Mouse (Mus musculus): ENCODE measurements around the gene Zranb1. TPM values are rescaled to one million over a fixed set of nuclear protein-coding genes. Genes with fewer than 3 reads are reported as not detected.

The Zranb1 gene
- total and polyA plus RNA-seq, 3 experiments: 17.4 to 18.5 TPM; not detected in 1

GRCm38 (mm10) chr7:132964395-132964794 is 33.5 kb downstream of the Zranb1 start:
- Histone ChIP-seq H3K9me3 (replicated peaks; ENCODE audit: insufficient read depth, low read length) (no peaks in the 10 kb centered on the region), H3K27me3 (ENCODE audit: control insufficient read depth in 1 of 2, insufficient read depth in 2 of 2, low read length in 2 of 2) (no peaks in the 10 kb centered on the region), H3K27ac (ENCODE audit: control insufficient read depth, low read depth, low read length) (no peak overlapping the region), H3K4me3 (ENCODE audit: control insufficient read depth in 1 of 2, insufficient read depth in 1 of 2, low read depth in 2 of 2, low read length in 2 of 2) (no peak overlapping the region), H3K9ac (ENCODE audit: control insufficient read depth, low read depth, low read length, poor library complexity, severe bottlenecking) (no peak overlapping the region), H3K36me3 (ENCODE audit: control insufficient read depth in 1 of 2, insufficient read depth in 2 of 2, low read length in 2 of 2) (peaks cover 8 to 18% of the 10 kb centered on the region in 2 experiments), H3K4me1 (ENCODE audit: control insufficient read depth in 1 of 2, insufficient read depth in 2 of 2, low read length in 2 of 2) (peaks cover 7 to 9% of the 10 kb centered on the region in 2 experiments), H3K79me2 (ENCODE audit: control insufficient read depth, insufficient read depth, low read length, poor library complexity) (peaks cover 16% of the 10 kb centered on the region)
- TF ChIP-seq EP300 (IDR thresholded peaks at IDR 0.05; ENCODE audit: low read depth in 1 of 2, low read length in 2 of 2) (no peak), RCOR1 (IDR thresholded peaks at IDR 0.05; ENCODE audit: low read depth, low read length) (no peak), MXI1 (IDR thresholded peaks at IDR 0.05; ENCODE audit: low read depth, low read length) (no peak), GATA1 (IDR thresholded peaks at IDR 0.05; ENCODE audit: low read depth, low read length) (no peak), MYB (IDR thresholded peaks at IDR 0.05; ENCODE audit: low read depth, low read length) (no peak), MAX (IDR thresholded peaks at IDR 0.05; ENCODE audit: low read length) (no peak), ZKSCAN1 (IDR thresholded peaks at IDR 0.05; ENCODE audit: low read depth, low read length) (no peak), ETS1 (IDR thresholded peaks at IDR 0.05; ENCODE audit: low read depth, low read length) (no peak), HCFC1 (IDR thresholded peaks at IDR 0.05; ENCODE audit: low read depth, low read length) (no peak), JUND (IDR thresholded peaks at IDR 0.05; ENCODE audit: low read depth, low read length) (no peak), POLR2AphosphoS2 (IDR thresholded peaks at IDR 0.05; ENCODE audit: low read length) (no peak), MAZ (IDR thresholded peaks at IDR 0.05; ENCODE audit: low read depth, low read length) (no peak), TAL1 (IDR thresholded peaks at IDR 0.05; ENCODE audit: low read length) (no peak), CTCF (IDR thresholded peaks at IDR 0.05 in 2 of 3, conservative IDR thresholded peaks at IDR 0.05 in 1 of 3; ENCODE audit: control insufficient read depth in 1 of 3, insufficient read depth in 1 of 3, low read depth in 2 of 3, low read length in 3 of 3, poor library complexity in 1 of 3, severe bottlenecking in 1 of 3) (no peak), NRF1 (IDR thresholded peaks at IDR 0.05; ENCODE audit: insufficient read depth, low read depth, low read length, poor library complexity, severe bottlenecking) (no peak)
- no peak for DNase-seq (ENCODE audit: low read depth, low spot score)

- DNase-seq (ENCODE audit: low read depth, low spot score): no peak
- Histone ChIP-seq H3K27me3 (ENCODE audit: control insufficient read depth in 1 of 2, insufficient read depth in 2 of 2, low read length in 2 of 2) (no peaks in the 10 kb centered on the region), H3K4me3 (ENCODE audit: control insufficient read depth in 1 of 2, insufficient read depth in 1 of 2, low read depth in 2 of 2, low read length in 2 of 2) (no peak overlapping the region), H3K27ac (ENCODE audit: control insufficient read depth, low read depth, low read length) (no peak overlapping the region), H3K9me3 (replicated peaks; ENCODE audit: insufficient read depth, low read length) (no peaks in the 10 kb centered on the region), H3K36me3 (ENCODE audit: control insufficient read depth in 1 of 2, insufficient read depth in 2 of 2, low read length in 2 of 2) (peaks cover 12 to 18% of the 10 kb centered on the region in 2 experiments), H3K79me2 (ENCODE audit: control insufficient read depth, insufficient read depth, low read length, poor library complexity) (peaks cover 8% of the 10 kb centered on the region), H3K9ac (ENCODE audit: control insufficient read depth, low read depth, low read length, poor library complexity, severe bottlenecking) (no peak overlapping the region), H3K4me1 (ENCODE audit: control insufficient read depth in 1 of 2, insufficient read depth in 2 of 2, low read length in 2 of 2) (peaks cover 7 to 9% of the 10 kb centered on the region in 2 experiments)
- TF ChIP-seq RCOR1 (IDR thresholded peaks at IDR 0.05; ENCODE audit: low read depth, low read length) (no peak), ZNF384 (IDR thresholded peaks at IDR 0.05; ENCODE audit: low read depth, low read length) (peak; percentile 46; the same call in 1 of the 2 replicates)
These were observed 34.8 kb downstream of the Zranb1 start for GRCm38 (mm10) chr7:132965707-132966106.
